Mouse (Mus musculus): ENCODE data around the gene Kcnk2. TPM values are rescaled to one million over a fixed set of nuclear protein-coding genes. Genes with fewer than 3 reads are reported as not detected.

The Kcnk2 gene
- total RNA-seq (2021), result 1 to 10 TPM; 2.8 to 3.2 TPM
- long read RNA-seq, experiment 1, partial matches to known transcripts, result 2 of 3 reads
- long read RNA-seq, experiment 1, other reads (novel, unspliced or antisense), result 1 of 3 reads
- long read RNA-seq, experiment 2, partial matches to known transcripts, result 0 of 4 reads
- long read RNA-seq, experiment 2, other reads (novel, unspliced or antisense), result 2 of 4 reads

GRCm38 (mm10) chr1:189402223-189402943 is at the start of gene Kcnk2:
Gene Kcnk2, minus strand, starts transcription at chr1:189402273.
- no peak for DNase-seq

DNA sequence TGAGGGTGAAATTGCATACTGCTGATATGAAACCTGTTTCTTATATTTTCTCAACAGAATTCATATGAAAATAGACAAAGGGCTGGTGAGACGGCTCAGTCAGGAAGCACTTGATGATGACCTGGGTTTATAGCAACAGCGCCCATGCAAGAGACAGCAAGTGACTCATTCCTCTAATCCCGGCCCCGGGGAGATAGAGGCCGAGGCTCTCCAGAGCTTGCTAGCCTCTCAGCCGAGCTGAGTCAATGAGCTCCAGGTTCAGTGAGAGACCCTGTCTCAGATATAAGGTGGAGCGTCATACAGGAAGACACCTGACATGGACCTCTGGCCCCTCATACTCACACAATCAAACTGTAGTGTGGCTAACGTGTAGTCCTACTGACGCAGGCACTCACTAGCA is 38.7 kb upstream of the Kcnk2 start:
- no peak for DNase-seq

DNA sequence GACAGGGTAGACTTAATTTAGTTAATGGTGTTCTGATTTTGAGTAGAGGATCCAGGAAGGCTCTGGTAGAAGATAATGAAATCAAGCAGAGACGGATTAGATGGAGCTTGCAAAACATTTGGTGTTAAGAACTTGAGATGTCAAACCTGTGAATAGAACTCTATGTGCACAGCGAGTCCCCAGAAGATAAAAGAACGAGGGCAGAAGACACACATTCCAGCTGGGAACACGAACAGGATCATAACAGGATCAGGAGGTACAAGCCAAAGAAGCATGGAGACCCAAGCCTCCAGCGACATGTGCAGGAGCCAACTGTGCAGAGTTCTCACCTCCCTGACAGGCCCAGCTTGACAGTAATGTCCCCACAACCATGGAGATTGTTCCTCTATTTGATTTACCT is 35.1 kb upstream of the Kcnk2 start:
- no peak for DNase-seq

GRCm38 (mm10) chr1:189435452-189435851 is 33.4 kb upstream of the Kcnk2 start:
- DNase-seq, result no peak

DNA sequence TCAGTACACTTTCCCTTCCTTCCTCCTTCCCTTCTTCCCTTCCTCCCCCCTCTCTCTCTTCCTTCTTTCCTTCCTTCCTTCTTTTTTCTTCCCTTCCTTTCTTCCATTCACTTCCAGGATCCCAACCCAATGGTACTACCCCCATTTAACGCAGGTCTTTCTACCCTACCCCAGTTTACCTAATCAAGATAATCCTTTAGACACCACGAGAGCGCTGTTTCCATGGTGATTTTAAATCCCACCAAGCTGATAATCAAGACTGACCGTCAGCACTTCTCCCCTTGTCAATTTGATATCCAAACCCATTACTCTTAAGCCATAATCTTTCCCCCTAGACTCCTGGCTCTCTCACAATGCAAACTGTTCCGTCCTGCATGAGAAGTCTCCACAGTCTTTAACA is 29.4 kb upstream of the Kcnk2 start:
- no peak for DNase-seq

GRCm38 (mm10) chr1:189430534-189430933 is 28.5 kb upstream of the Kcnk2 start:
- no peak for DNase-seq

DNA sequence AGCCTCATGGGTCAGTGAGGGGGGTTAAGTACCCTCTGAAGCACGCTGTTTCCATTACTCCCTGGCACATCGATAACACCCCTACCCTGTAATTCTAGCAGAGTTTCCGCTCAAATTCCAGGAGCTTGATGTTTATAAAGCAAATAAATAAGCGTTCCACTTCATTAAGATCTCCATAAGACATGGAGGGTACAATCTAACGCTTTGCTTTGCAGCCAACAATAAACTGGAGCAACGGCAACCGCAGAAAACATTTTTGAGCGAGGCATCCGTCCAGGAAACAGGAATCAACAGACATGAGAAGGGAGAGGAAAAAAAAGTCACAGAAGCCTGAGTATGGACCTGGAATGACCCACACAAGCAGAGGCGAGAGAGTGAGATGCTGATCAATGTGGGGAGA is 27.5 kb upstream of the Kcnk2 start:
- no peak for DNase-seq

DNA sequence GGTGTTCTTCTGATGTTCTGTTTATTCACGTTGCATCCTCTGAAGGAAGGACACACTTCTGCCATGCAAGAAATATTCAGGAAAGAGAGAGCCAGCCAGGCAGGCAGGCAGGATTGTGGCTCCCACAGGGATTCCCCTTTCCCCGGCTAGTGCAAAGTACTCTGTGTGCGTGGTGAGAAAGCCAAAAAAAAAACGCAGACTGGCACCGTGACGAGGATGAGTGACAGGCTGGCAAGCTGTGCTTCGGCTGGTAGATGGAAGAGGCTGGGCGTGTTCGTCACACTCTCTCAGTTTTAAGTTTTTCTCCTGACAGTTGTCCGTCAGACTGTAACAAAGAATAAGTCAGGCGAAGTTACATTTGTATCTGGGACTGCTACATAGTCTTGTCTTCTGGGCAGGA is 24.2 kb upstream of the Kcnk2 start:
- DNase-seq, result no peak

DNA sequence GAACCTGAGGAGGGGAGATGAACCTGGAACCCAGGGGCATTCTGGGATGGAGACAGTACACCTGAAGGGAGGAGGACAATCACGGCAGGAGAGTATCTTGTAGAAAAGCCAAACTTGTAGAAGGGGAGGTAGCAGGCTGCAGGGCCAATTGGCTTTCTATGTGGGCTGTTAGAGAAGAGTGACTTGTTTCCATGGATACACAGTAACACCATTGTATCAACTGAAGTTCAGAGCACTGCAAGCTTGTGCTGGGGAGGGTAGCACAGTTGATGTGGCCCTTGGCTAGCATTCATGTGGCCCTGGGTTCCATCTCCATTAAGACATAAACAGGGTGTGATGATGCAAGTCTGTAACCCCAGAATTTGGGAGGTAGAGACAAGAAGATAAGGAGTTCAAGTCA is 17.8 kb upstream of the Kcnk2 start:
- no peak for DNase-seq

DNA sequence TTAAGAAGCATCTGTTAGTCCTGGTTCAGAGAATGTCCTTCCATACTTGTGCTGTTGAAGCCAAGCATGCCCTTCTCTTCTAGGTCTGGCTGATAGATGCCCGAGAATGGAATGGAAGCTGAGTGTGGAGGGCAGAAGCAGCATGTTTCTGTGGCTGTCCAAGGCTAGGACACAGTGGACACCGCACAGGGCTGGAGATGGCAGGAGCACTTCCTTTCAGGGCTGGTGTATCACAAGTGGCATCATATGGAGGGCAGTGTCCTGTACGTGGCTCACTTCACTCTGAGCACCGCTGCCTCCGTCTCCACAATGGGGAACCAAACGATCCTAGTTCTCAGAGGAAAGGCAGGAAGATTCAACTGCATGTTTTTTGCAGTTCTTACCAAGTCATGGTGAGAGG is 7.8 kb upstream of the Kcnk2 start:
- DNase-seq, result no peak

GRCm38 (mm10) chr1:189405221-189405620 is 3.1 kb upstream of the Kcnk2 start:
- no peak for DNase-seq

DNA sequence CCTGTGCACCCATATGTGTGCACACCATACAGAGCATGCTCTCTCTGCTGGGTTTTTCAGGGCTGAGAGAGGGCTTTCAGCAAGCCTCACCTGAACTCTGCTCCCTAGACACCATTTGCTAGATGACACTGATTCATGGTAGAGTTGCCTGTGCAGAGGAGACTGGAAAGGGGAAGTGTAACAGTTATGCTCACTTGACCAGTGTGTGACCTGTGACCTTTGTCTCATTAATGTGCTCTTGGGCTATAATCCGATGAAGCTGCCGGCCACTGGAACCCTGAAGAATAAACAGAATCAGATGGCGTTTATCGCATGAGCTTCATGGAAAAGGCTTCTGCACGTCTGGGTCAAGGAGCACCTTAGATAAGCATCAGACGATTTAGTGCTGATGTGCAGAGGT is 1.5 kb upstream of the Kcnk2 start:
- no peak for DNase-seq

- DNase-seq, result no peak
Observed at GRCm38 (mm10) chr1:189403139-189403538, 1.1 kb upstream of the Kcnk2 start.

DNA sequence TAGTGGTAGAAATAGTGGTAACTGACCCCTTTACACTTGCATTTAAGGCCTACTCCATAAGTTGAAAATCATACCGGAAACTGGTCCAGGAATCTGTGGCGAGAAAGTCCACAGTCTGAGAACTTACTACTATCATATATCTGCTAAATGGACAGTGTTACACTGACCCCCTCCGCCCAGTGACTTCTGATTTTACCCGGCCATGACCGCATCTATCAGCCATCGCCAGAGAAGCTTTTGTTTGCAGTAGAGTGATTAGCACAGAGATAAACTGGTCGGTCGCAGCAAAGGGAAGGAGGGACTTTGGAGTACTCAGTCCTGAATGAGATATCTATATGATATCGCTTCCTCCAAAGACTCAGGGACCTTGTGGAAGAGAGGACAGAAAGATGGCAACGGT is 15.2 kb downstream of the Kcnk2 start:
- no peak for DNase-seq

DNA sequence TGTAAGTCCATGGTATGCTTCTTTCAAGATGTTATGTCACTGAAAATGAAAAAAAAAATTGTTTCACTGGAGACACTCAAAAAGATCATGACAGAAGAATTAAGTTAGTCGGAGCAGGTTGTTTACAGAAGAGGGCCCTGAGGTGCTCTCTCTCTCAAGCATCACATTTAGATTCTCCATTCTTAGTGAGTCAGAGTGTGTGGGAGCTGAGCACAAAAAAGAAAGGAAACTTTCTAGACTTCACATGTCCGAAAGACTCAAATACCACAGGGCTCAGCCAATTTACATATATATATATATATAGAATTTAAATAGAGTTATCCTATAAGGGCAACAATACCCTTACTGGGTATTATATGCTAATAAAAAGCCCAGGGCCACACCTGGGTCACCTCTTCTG is 15.9 kb downstream of the Kcnk2 start:
- DNase-seq, result no peak

- no peak for DNase-seq
Observed at GRCm38 (mm10) chr1:189367722-189368121, 34.4 kb downstream of the Kcnk2 start.

GRCm38 (mm10) chr1:189364188-189364587 is 37.9 kb downstream of the Kcnk2 start:
- DNase-seq, result no peak

- DNase-seq, result no peak
Observed at GRCm38 (mm10) chr1:189362579-189362978, 39.5 kb downstream of the Kcnk2 start.

DNA sequence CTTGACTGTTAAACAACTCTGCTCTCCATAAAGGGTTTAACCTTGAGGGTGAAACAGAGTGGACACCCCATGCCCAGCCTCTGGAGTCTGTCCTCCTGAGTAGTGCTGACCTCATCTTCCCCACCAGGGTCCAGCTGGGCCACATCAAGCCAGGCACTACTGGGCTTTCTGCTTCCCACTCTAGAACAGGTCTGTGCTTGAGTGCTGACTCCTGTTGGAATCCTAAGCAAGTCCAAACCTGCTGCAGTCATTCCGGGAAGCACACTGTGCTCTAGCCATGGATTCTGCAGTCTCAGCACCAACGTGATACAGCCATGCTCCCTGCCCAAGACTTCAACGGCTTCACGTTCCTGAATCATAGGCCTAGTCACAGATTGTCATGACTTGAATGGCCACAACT is 42.4 kb downstream of the Kcnk2 start:
- no peak for DNase-seq

- DNase-seq, result no peak
Observed at GRCm38 (mm10) chr1:189353887-189354286, 48.2 kb downstream of the Kcnk2 start.

DNA sequence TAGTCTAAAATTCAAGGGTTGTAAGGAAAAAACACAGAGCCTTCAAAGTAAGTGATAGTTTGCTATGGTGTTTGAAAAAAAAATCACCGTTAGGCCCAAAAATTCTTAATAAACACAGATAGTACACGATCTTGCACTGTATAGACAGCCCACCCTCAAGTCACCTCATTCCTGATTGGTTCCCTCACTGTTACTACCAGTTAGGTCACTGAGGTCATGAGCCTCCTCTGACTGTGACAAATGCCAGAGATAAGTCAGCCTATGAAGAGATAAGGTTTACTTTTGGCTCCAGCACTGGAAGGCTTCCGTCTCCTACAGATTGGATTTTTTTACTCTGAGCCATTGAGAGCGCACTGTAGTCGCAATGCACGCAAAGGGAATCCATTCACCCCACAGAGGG is 50.3 kb downstream of the Kcnk2 start:
- no peak for DNase-seq

DNA sequence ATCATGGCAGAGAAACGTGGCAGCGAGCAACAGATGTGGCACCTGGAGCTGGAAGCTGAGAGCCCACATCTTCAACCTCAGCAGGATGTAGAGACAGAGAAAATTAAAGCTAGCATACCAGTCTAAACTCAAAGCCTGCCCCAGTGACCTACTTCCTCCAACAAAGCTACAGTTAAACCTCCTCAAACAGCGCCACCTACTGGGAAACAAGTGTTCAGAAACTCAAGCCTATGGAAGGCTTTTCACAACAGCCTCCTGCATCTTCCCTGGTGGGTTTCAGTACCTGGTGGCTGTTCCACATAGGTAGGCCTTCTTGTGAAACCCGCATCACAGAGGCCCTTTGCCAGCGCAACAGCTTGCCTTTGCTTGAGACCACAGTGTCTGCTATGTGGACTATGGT is 52.9 kb downstream of the Kcnk2 start:
- DNase-seq, result no peak

- DNase-seq, result no peak
Observed at GRCm38 (mm10) chr1:189345166-189345565, 56.9 kb downstream of the Kcnk2 start.
